Mouse (Mus musculus) midbrain, embryonic 11.5 days (tissue): ENCODE data around the gene Fxyd6. TPM values are rescaled to one million over a fixed set of nuclear protein-coding genes. Genes with fewer than 3 reads are reported as not detected.
A peak's percentile ranks its signal among the peaks of the same experiment; 100 is the strongest.

ENCODE experiments used
- ATAC-seq: fragments of 200-750 bp; cut with Nextera tagmentation; 2 replicates; pipeline ENCODE4 v1.8.0; 2017; ENCODE audit warnings: moderate TSS enrichment, moderate library complexity; ENCODE audit not compliant: low FRiP score
- DNase-seq: peaks from one replicate; pipeline ENCODE4 v3.0.0; 2015; ENCODE audit warnings: low spot score; ENCODE audit errors: missing footprints
- H3K27ac ChIP-seq: fragments of 300-500 bp; sonication (generic); 2 replicates; pipeline ENCODE4 v1.5.1; 2014; ENCODE audit warnings: low read depth, low read length
- H3K27me3 ChIP-seq: fragments of 300-500 bp; sonication (generic); 2 replicates; pipeline ENCODE4 v1.6.1; 2014; ENCODE audit warnings: mild to moderate bottlenecking, low read length, moderate library complexity, mixed read lengths; ENCODE audit not compliant: control insufficient read depth, insufficient read depth
- H3K36me3 ChIP-seq: fragments of 300-500 bp; sonication (generic); 2 replicates; pipeline ENCODE4 v1.6.1; 2014; ENCODE audit warnings: mild to moderate bottlenecking, low read length, moderate library complexity, mixed read lengths; ENCODE audit not compliant: control insufficient read depth, insufficient read depth
- H3K4me1 ChIP-seq: fragments of 300-500 bp; sonication (generic); 2 replicates; pipeline ENCODE4 v1.6.1; 2014; ENCODE audit warnings: low read length; ENCODE audit not compliant: control insufficient read depth, insufficient read depth
- H3K4me2 ChIP-seq: fragments of 300-500 bp; sonication (generic); 2 replicates; pipeline ENCODE4 v1.6.1; 2014; ENCODE audit warnings: mild to moderate bottlenecking, moderate library complexity
- H3K4me3 ChIP-seq: fragments of 300-500 bp; sonication (generic); 2 replicates; pipeline ENCODE4 v1.5.1; 2014; ENCODE audit warnings: low read depth, low read length
- H3K9ac ChIP-seq: fragments of 300-500 bp; sonication (generic); 2 replicates; pipeline ENCODE4 v1.6.1; 2014; ENCODE audit warnings: low read length
- H3K9me3 ChIP-seq: fragments of 300-500 bp; sonication (generic); 2 replicates; pipeline ENCODE4 v1.6.1; 2016; ENCODE audit warnings: low read length; ENCODE audit not compliant: control insufficient read depth
- WGBS: fragments of 180-500 bp; shearing (Covaris S2); extraction: QIAGEN DNeasy Blood & Tissue Kit; methylation state at CpG from one replicate; pipeline ENCODE4 v1.1.7; 2014; 5-methylcytosine and 5-hydroxymethylcytosine counted together
- polyA plus RNA-seq: library from polyadenylated mRNA; unstranded; fragments of >200 nt; fragmentation: Nextera tagmentation; extraction: Ambion mirVana; gene quantifications from 2 replicates; pipeline ENCODE4 v1.2.1, GENCODE M21; 2014

Gene Fxyd6
- polyA plus RNA-seq, 1 experiment from 2014 or later: 129 TPM

DNA sequence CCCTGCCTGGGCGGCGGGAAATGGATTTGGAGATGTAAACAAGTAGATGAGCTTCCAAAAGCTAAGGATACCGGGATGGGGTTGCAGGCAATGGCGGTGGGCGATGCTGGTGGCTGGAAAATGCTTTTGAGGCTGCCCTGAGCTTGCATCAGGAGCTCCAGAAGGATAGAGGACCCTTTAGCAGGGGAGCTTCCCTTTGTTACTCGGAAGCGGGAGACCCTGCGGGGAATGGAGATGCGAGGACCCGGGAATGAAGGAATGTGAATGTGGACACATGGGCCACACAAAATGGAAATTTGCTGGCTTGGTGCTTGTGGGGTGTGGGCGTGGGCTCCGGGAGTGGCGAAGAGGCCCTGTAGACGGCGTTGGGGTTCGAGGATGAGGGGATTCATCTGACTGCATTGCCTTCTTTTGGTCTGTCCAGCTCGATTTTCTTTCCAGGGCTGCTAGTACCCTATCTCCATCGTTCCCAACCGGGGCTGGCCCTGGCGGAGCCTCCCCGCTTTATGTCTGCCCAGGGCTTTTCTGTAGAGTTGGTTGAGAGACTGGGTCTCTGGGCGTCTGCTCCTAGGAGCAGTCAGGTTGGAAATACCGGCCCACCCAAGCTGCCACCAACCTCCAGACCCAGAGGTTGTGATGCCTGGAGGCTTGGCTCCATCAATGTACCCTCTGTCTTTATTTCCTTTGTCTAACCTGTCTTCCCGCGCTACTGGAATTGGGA is 791 bp downstream of the Fxyd6 start:
- peak; percentile 56 for ATAC-seq
- Histone ChIP-seq H3K4me3 (peak overlapping the region; percentile 52), H3K9me3 (no peaks in the 10 kb centered on the region), H3K36me3 (no peaks in the 10 kb centered on the region), H3K27ac (peak overlapping the region; percentile 21), H3K4me1 (peaks cover 15% of the 10 kb centered on the region), H3K27me3 (no peaks in the 10 kb centered on the region), H3K4me2 (peak overlapping the region; percentile 86), H3K9ac (peak overlapping the region; percentile 83)
- peak; percentile 92 for DNase-seq
- WGBS: 5% methylated on average over 25 of the region's 25 CpGs

DNA sequence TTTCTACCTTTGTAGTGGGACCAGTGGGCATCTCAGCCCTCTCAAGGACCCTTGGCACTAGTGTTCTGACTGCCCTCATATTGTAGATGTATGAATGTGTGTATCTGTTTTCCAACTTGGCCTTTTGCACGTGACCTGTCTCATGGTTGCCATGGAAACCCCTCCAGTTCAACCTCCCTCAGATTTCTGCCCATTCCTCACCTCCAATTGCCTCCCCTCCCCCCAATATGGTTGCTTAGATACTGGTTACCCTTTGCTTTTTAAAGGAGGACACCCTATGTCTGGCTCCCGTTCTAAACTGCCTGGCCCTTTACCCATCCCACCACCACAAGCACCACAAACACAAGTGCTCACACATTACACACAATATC is 1.3 kb downstream of the Fxyd6 start:
- Histone ChIP-seq H3K36me3 (no peaks in the 10 kb centered on the region), H3K9ac (peak overlapping the region; percentile 83), H3K27me3 (no peaks in the 10 kb centered on the region), H3K27ac (no peak overlapping the region; the same call in 1 of the 2 replicates), H3K4me2 (peak overlapping the region; percentile 86), H3K4me3 (peak overlapping the region; percentile 52), H3K9me3 (no peaks in the 10 kb centered on the region), H3K4me1 (peaks cover 15% of the 10 kb centered on the region)
- DNase-seq: peak; percentile 92
- ATAC-seq: peak; percentile 41; the same call in 1 of the 2 replicates
- 16% methylated on average over 2 of the region's 2 CpGs for WGBS

DNA sequence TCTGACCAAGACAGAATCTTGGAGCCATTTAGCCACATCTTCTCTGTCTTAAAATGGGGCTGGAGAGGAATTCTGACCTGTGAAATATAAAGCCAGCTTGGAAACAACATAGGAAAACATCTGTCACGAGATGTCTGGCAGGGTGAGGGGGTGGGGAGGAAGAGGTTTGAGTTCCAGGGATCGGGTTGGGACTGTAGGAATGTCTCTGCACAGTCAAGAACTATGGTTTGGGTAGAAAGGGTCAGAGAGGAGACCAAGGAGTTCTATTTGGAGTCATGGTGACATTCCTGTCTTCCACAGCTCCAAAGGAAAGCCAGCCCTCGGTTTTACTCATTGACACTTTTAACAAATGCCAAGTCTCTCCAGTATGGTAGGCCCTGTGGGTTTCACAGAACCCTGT is 3.9 kb downstream of the Fxyd6 start:
- WGBS: 86% methylated on average over 3 of the region's 3 CpGs
- no peak for ATAC-seq
- peak; percentile 72 for DNase-seq
- H3K9me3 ChIP-seq: no peaks in the 10 kb centered on the region
- peaks cover 15% of the 10 kb centered on the region for H3K4me1 ChIP-seq
- no peaks in the 10 kb centered on the region for H3K36me3 ChIP-seq
- no peak overlapping the region for H3K4me3 ChIP-seq
- H3K27ac ChIP-seq: no peak overlapping the region
- H3K27me3 ChIP-seq: no peaks in the 10 kb centered on the region
- no peak overlapping the region for H3K9ac ChIP-seq
- H3K4me2 ChIP-seq: no peak overlapping the region

DNA sequence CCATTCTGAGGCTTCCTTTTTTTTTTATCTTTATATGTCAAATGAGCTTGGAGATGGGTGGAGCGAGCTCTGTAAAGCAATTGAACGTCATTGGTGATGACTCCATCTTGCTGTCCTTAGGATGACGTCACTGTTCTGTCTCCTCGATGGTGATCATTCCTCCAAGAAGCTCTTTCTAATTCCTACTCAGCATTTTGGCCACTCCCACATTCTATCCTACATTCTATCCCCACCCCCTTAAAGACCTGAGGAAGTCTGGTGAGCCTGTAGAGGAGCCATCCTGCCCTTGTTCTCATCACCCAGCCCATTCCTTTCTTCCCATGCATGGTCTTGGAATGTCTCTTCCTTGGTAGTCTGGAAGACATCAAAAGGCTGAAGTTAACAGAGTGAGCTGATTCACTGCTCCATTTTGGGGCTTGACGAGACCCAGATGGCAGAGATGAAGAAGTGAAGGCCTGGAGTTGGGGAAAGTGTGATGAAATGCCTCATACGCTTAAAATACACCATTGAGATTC is 5.1 kb downstream of the Fxyd6 start:
- Histone ChIP-seq H3K4me3 (no peak overlapping the region), H3K36me3 (no peaks in the 10 kb centered on the region), H3K27me3 (no peaks in the 10 kb centered on the region), H3K27ac (no peak overlapping the region), H3K9ac (no peak overlapping the region), H3K4me1 (peaks cover 15% of the 10 kb centered on the region), H3K9me3 (no peaks in the 10 kb centered on the region), H3K4me2 (no peak overlapping the region)
- DNase-seq (no peak), ATAC-seq (no peak)
- WGBS: 86% methylated on average over 6 of the region's 6 CpGs

DNA sequence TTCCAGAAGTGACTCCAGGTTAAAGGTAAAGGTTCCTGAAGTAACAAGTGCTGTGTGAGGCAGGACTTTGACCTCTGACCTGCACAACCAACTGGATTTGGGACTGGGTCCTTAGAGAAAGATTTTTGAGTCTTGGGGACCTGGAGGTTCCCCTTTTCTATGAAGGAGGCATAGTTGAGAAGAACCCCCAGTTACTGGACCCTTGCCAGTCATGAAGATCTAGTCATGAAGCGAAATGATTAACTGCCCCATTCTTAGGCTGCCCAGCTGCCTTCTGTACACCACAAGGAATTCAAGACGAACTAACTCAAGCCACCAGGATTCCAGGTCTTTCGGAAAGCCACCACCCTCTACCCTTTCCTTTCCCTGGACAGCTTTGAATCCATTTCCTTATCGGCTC is 6.4 kb downstream of the Fxyd6 start:
- H3K36me3 ChIP-seq: no peaks in the 10 kb centered on the region
- no peak overlapping the region for H3K9ac ChIP-seq
- 81% methylated on average over 4 of the region's 4 CpGs for WGBS
- H3K4me2 ChIP-seq: no peak overlapping the region
- no peak overlapping the region for H3K27ac ChIP-seq
- no peak overlapping the region for H3K4me3 ChIP-seq
- H3K9me3 ChIP-seq: no peaks in the 10 kb centered on the region
- ATAC-seq (no peak), DNase-seq (no peak)
- no peaks in the 10 kb centered on the region for H3K27me3 ChIP-seq
- peaks cover 10% of the 10 kb centered on the region for H3K4me1 ChIP-seq

DNA sequence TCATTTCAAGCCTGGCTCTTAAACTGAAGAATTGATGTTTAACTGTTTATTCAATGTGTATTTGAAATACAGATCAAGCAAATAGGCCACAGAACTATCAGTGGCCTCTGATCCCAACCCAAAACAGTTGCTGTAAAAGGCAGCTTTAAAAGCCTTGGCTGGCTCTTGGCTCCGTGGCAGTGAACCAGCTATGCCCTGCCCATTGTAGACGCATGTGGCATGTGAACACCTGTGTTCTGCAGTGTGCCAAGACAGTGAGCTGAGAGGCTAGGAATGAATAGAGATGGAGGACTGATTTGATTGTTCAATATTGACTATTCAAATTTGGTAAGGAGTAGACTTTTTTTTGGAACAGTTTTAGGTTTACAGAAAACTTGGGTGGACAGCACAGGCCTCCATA is 6.9 kb downstream of the Fxyd6 start:
- H3K4me3 ChIP-seq: no peak overlapping the region
- no peak for ATAC-seq
- no peaks in the 10 kb centered on the region for H3K9me3 ChIP-seq

DNA sequence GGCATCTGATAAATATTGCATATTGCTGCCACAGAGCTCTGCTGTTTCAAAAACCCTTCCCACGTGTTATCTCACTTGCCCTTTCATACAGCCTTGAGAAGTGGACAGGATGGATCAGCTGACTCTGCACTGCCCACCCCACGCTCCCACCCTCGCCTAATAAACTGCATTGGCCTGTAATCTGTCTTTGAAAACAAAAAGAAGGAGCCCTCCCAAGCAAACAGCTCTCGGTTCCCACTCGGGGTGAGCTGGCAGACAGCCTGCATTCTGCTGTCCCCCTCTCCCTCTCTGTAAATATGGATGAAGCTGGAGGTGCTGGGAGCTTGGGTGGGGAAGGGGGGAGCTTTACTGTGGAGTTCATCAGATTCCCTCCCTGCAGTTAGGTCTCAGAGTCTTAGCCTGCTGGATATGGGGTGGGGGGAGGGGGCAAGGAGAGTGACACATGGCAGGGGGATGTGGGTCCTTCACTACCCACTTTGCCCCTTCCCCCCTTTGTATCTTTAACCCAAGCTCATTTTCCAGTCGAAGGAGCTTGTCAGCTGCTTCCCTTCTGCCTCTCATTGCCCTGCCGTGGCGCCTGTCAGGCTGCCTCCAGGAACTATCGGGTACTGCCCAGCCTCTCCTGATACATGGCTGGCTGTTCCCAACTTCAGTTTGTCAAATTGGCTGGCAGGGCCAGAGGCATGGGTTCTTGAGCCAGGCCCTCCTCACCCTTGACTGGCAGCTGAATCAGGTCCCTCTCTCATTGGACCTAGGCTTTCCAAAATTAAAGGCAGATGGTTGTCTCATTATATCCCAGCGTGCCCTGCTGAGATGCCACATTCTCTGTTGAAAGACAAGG is 10.6 kb downstream of the Fxyd6 start:
- Histone ChIP-seq H3K27ac (no peak overlapping the region; the same call in 1 of the 2 replicates), H3K36me3 (no peaks in the 10 kb centered on the region), H3K27me3 (no peaks in the 10 kb centered on the region), H3K9me3 (no peaks in the 10 kb centered on the region), H3K4me2 (no peak overlapping the region), H3K4me3 (no peak overlapping the region), H3K9ac (no peak overlapping the region), H3K4me1 (peaks cover 3% of the 10 kb centered on the region)
- 64% methylated on average over 10 of the region's 10 CpGs for WGBS
- no peak for ATAC-seq
- DNase-seq: no peak

More for the DNA sequence above, 6.9 kb downstream of the Fxyd6 start:
- no peak for DNase-seq
- H3K36me3 ChIP-seq: no peaks in the 10 kb centered on the region
- no peak overlapping the region for H3K27ac ChIP-seq
- WGBS: 91% methylated on average over 2 of the region's 2 CpGs
- H3K9ac ChIP-seq: no peak overlapping the region
- no peaks in the 10 kb centered on the region for H3K27me3 ChIP-seq
- no peak overlapping the region for H3K4me2 ChIP-seq
- H3K4me1 ChIP-seq: peaks cover 6% of the 10 kb centered on the region

DNA sequence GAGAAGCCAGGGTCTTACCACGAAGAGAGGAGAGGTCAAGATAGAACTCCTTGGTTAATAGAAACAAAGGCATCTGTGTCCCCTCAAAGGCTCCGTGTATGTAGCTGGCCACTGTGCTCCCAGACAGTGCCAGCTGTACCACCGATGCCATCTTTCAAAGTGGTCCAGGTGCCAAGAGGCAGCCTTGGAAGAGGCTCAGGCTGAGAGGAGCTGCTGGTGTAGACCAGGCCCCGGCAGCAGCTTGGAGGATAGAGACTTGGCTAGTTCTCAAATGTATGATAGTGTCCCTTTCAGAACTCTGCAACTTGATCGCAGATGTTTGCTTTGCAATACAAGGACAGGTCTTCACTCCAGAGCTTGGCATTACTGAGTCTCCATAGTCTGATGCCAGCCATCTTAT is 12.4 kb downstream of the Fxyd6 start:
- Histone ChIP-seq H3K4me2 (no peak overlapping the region), H3K36me3 (no peaks in the 10 kb centered on the region), H3K9ac (no peak overlapping the region), H3K4me1 (peaks cover 3% of the 10 kb centered on the region), H3K27ac (no peak overlapping the region), H3K9me3 (no peaks in the 10 kb centered on the region), H3K4me3 (no peak overlapping the region), H3K27me3 (no peaks in the 10 kb centered on the region)
- DNase-seq (no peak), ATAC-seq (no peak)
- WGBS: 84% methylated on average over 5 of the region's 5 CpGs

DNA sequence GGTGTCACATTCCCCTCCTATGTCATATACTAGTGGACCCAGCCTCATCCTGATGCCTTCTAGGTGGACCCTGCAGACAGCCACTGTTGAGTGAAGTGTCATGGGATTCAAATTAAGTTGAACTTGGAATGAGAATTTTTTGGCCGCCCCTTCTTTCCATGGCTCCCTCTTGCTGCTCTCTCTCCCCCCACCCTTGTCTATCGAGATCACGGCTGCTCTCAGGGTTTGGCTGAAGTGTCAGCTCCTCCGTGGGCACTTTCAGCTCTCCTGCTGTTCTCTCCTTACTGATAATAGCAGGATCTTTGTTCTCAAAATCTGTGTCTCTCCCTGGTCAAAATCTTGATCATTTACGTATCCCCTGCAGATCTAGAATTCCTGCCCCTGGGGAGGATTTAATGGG is 12.8 kb downstream of the Fxyd6 start:
- ATAC-seq: no peak
- H3K27me3 ChIP-seq: no peaks in the 10 kb centered on the region
- 76% methylated on average over 5 of the region's 5 CpGs for WGBS
- H3K27ac ChIP-seq: no peak overlapping the region
- H3K9ac ChIP-seq: no peak overlapping the region
- no peak for DNase-seq
- H3K36me3 ChIP-seq: no peaks in the 10 kb centered on the region
- H3K9me3 ChIP-seq: no peaks in the 10 kb centered on the region
- H3K4me1 ChIP-seq: peaks cover 3% of the 10 kb centered on the region
- H3K4me2 ChIP-seq: no peak overlapping the region
- H3K4me3 ChIP-seq: no peak overlapping the region
